Mouse (Mus musculus): Measurements from ENCODE around the gene Ccdc154. TPM values are rescaled to one million over a fixed set of nuclear protein-coding genes. Genes with fewer than 3 reads are reported as not detected.

Gene Ccdc154
- polyA plus RNA-seq, 1 experiment from 2014 or later = not detected

- peaks cover 45% of the 10 kb centered on the region for H3K36me3 ChIP-seq (ENCODE audit: control insufficient read depth, insufficient read depth, low read length)
- H3K4me3 ChIP-seq (ENCODE audit: low read depth, low read length) = no peak overlapping the region
- DNase-seq (ENCODE audit: low spot score) = no peak
- 57% methylated on average over 1 of the region's 1 CpGs for WGBS
- no peaks in the 10 kb centered on the region for H3K9me3 ChIP-seq (ENCODE audit: control insufficient read depth, low read length)
- no peak overlapping the region for H3K27ac ChIP-seq (replicated peaks; ENCODE audit: low read depth, low read length)
- H3K9ac ChIP-seq (ENCODE audit: low read depth, low read length) = no peak overlapping the region
- ATAC-seq (ENCODE audit: low read depth) = no peak
- peaks cover 10% of the 10 kb centered on the region for H3K4me1 ChIP-seq (ENCODE audit: control insufficient read depth, insufficient read depth, low read length)
- no peaks in the 10 kb centered on the region for H3K27me3 ChIP-seq (replicated peaks; ENCODE audit: control insufficient read depth, insufficient read depth, low read length)
- no peak overlapping the region for H3K4me2 ChIP-seq (ENCODE audit: low read depth, low read length)
Observed at GRCm38 (mm10) chr17:25220746-25221145, 58.5 kb downstream of the Ccdc154 start.

Other genes with a start within 250 kb of the Ccdc154 start
- 34.6 and 37.4 TPM in 2 replicates for gene Mapk8ip3, start 225.5 kb upstream of the Ccdc154 start, polyA plus RNA-seq (2014; fragmentation: Nextera tagmentation; extraction: Ambion mirVana)
- gene Jpt2, start 201.8 kb upstream of the Ccdc154 start, polyA plus RNA-seq (2014; fragmentation: Nextera tagmentation; extraction: Ambion mirVana) = 83.6 and 95.6 TPM in 2 replicates
- gene Cramp1l, start 146.7 kb upstream of the Ccdc154 start, polyA plus RNA-seq (2014; fragmentation: Nextera tagmentation; extraction: Ambion mirVana) = 7.1 and 7.7 TPM in 2 replicates
- gene Ift140, start 146.4 kb upstream of the Ccdc154 start, polyA plus RNA-seq (2014; fragmentation: Nextera tagmentation; extraction: Ambion mirVana) = 13.9 and 17.5 TPM in 2 replicates
- 22.6 and 23.2 TPM in 2 replicates for gene Tmem204, start 78.9 kb upstream of the Ccdc154 start, polyA plus RNA-seq (2014; fragmentation: Nextera tagmentation; extraction: Ambion mirVana)
- 24.8 and 37.2 TPM in 2 replicates for gene Telo2, start 46.5 kb upstream of the Ccdc154 start, polyA plus RNA-seq (2014; fragmentation: Nextera tagmentation; extraction: Ambion mirVana)
- 1.8 and 2.9 TPM in 2 replicates for gene Ptx4, start 41.7 kb upstream of the Ccdc154 start, polyA plus RNA-seq (2014; fragmentation: Nextera tagmentation; extraction: Ambion mirVana)
- 21.4 and 22.6 TPM in 2 replicates for gene Clcn7, start 29.1 kb upstream of the Ccdc154 start, polyA plus RNA-seq (2014; fragmentation: Nextera tagmentation; extraction: Ambion mirVana)
- gene Gm38655, start 13.0 kb downstream of the Ccdc154 start, polyA plus RNA-seq (2014; fragmentation: Nextera tagmentation; extraction: Ambion mirVana) = 0.25 TPM in 1 of 2 replicates, not detected in the other
- gene BC003965, start 22.1 kb downstream of the Ccdc154 start, polyA plus RNA-seq (2014; fragmentation: Nextera tagmentation; extraction: Ambion mirVana) = 28.1 and 29.2 TPM in 2 replicates
- gene Unkl, start 25.9 kb downstream of the Ccdc154 start, polyA plus RNA-seq (2014; fragmentation: Nextera tagmentation; extraction: Ambion mirVana) = 5.6 and 5.8 TPM in 2 replicates
- 32.4 and 34.9 TPM in 2 replicates for gene Gnptg, start 77.7 kb downstream of the Ccdc154 start, polyA plus RNA-seq (2014; fragmentation: Nextera tagmentation; extraction: Ambion mirVana)
- gene Tsr3, start 77.7 kb downstream of the Ccdc154 start, polyA plus RNA-seq (2014; fragmentation: Nextera tagmentation; extraction: Ambion mirVana) = 39.1 and 48.7 TPM in 2 replicates
- gene Baiap3, start 93.9 kb downstream of the Ccdc154 start, polyA plus RNA-seq (2014; fragmentation: Nextera tagmentation; extraction: Ambion mirVana) = 0.42 and 1.1 TPM in 2 replicates
- 482 and 517 TPM in 2 replicates for gene Ube2i, start 112.2 kb downstream of the Ccdc154 start, polyA plus RNA-seq (2014; fragmentation: Nextera tagmentation; extraction: Ambion mirVana)
- 3.1 and 4.4 TPM in 2 replicates for gene Prss34, start 135.9 kb downstream of the Ccdc154 start, polyA plus RNA-seq (2014; fragmentation: Nextera tagmentation; extraction: Ambion mirVana)
- not detected in 2 replicates for gene Prss28, start 146.2 kb downstream of the Ccdc154 start, polyA plus RNA-seq (2014; fragmentation: Nextera tagmentation; extraction: Ambion mirVana)
- not detected in 2 replicates for gene Prss29, start 156.2 kb downstream of the Ccdc154 start, polyA plus RNA-seq (2014; fragmentation: Nextera tagmentation; extraction: Ambion mirVana)
- 0.94 and 1.0 TPM in 2 replicates for gene Tpsab1, start 183.1 kb downstream of the Ccdc154 start, polyA plus RNA-seq (2014; fragmentation: Nextera tagmentation; extraction: Ambion mirVana)
- gene Tpsb2, start 203.8 kb downstream of the Ccdc154 start, polyA plus RNA-seq (2014; fragmentation: Nextera tagmentation; extraction: Ambion mirVana) = 47.8 and 101 TPM in 2 replicates
- gene Tpsg1, start 206.8 kb downstream of the Ccdc154 start, polyA plus RNA-seq (2014; fragmentation: Nextera tagmentation; extraction: Ambion mirVana) = 8.0 and 9.5 TPM in 2 replicates

Measured in embryonic facial prominence, embryonic 14.5 days (tissue).